Mouse (Mus musculus) CD4-positive, CD25-positive, alpha-beta regulatory T cell, adult 2 months (primary cell): Measurements from ENCODE around the gene Zfp385c.

Experiments used
- DNase-seq: peaks from one replicate; pipeline ENCODE4 v3.0.0-alpha.2; 2012; ENCODE audit warnings: low read depth, low spot score

Zfp385c gene

DNA sequence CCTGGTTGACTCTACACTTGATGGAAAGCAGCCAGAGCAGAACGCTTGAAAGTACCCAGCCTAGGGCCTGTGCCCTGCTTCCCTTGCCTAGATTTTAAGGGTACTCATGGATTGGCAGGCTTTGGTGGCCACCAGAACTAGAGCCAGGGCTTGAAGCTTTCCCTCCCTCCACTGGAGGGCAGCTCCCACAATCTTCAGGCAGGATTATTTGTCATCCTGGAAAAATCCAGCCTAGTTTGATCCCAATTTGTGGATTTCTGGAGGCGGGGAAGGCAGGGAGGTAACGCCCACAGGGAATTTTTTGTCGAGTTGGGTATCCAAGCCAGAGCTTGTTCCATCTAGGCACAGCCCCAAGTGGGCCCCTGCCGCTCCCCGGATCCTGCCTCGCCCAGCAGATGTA is 1.9 kb downstream of the Zfp385c start:
- no peak for DNase-seq

DNA sequence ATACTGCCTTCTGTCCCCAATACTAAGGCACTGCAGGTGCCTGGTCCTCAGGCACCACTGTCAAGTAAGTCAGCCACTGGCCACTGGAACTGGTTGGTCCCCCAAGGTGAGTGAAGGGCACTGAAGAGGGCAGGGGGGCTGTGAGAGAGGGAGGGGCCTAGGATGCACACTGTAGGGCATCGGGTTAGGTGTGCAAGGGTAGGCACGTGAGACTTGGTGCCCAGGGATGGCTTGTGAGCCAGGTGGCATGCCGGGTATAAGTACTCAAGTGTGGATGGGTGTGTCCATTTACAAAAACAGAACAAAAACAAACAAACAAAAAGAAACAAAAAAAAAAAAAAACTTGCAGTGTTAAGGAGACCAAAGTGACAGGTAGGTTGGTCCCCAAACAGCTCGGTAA is 3.8 kb downstream of the Zfp385c start:
- DNase-seq = no peak

DNA sequence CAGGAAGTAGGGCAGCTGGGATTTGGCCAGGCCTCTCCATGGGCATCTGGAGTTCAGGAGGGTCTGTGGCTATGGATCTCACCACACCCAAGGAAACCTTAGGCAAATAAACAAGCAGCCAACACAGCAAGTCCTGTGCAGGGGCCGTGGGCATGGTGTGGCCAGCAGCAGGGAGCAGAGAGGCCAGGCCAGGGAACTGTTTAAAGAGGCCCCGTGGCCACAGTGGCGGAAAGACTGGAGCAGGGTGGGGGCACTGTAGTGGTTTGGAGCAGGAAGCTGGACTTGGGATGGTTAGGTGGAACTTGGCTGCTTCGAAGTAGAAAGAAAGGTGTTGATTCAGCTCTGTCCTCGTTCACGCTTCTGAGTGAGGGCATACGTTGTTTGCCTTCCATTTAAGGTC is 5.0 kb downstream of the Zfp385c start:
- DNase-seq = no peak

DNA sequence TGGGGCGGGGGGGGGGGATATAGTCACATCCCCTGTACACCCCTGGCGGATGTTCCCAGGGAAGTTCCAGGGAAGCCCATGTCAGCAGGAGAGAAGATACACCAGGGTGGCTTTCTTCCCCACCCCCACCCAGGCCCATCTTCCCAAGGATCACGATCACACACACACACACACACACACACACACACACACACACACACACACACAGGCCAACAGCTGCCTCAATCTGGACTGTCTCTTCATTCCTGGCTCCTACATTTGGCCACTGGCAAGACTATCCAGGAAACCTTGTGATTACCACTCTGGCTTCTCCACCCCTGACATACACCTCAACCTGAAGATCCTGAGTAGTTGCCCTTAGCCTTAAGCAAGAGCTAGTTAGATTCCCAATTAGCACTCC is 6.9 kb downstream of the Zfp385c start:
- DNase-seq = no peak

DNA sequence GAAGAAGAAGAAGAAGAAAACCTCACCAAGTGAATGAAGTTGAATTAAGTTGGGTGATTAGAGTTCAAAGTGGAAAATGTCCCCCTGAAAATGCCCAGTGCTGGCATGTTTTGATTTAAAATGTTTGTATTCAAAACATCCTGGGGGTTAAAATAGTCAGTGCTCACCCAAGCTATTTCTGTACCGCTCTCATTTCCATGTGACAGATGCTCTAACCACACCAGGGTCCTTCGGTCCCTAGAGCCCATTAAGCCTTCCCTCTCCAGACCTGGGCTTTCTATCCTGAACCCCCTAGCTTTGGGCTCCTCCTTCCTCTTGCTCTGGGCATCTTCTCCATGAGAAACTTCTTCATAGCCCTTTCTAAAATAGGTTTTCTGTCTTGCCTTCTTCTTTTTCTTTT is 8.2 kb downstream of the Zfp385c start:
- no peak for DNase-seq

DNA sequence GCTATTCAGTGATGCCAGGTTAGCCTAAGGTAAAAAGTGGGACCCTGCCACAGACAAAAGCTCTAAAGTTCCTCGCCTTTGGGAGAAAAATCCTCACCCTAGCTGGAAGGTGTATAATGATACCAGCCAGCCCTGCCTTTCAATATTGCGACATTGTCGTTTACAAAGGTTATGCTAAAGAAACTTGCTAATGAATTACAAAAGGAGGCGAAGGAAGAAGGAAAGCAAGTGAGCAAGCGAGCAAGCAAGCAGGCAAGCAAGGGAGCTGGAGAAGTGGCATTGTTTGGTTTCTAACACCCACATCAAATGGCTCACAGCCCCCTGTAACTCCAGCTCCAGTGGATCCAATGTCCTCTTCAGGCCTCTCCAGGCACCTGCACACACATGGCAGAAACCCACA is 9.7 kb downstream of the Zfp385c start:
- DNase-seq = no peak

DNA sequence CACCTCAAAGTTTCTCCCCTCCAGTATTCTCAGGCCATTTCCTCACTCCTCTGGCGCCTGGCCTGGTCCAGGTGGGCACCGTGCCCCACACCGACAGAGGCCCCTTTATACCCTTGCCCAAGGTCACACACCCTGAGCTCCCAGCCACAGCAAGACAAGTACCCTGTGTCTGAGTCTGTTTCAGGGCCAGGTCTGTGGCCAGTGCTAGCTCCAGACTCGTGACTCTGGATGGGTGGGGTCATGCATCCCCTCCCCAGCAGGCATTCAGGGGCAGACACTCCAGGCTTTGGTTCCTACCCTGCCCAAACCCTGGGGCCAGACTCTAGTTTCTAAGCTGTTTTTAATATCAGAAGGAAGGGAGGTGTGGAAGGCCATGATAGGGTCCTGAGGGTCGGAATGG is 10.4 kb downstream of the Zfp385c start:
- no peak for DNase-seq

DNA sequence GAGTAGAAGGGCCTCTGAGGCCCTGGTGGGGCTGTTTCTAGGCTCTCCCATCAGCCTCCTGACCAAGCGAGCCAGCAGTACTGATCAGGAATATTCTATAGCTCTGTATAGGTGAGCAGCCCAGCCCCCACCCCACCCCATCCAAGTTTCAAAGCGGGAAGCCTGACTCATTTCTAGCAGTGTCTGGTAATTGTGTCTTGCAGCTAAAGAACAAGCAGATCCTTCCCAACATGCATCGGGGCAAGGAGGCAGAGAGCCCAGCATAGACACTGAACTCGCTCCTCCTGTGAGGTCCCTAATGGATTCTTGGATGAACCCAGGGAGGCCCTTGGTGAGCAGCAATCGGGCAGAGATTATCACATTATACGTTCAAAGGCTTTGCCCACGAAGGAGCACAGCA is 14.4 kb downstream of the Zfp385c start:
- no peak for DNase-seq

DNA sequence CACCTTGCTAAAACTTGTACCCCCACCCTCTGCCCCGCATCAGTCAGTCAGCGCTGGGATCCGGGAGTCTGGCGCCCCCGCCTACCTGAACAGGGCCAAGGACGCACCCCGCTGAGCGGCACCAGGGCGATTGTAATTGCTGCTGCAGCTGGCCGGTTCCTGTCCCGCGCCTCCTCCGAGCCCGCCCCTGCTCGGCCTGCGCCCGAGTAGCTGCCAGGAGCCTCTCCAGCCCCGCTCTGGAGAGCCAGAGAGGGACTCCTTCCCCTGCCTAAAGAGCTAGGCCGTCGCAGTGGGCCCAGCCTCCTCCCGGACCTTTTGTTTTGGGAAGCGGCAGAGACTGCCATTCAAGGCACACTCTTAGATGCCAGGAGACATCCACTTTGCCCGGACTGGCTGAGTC is 19.1 kb downstream of the Zfp385c start:
- no peak for DNase-seq

DNA sequence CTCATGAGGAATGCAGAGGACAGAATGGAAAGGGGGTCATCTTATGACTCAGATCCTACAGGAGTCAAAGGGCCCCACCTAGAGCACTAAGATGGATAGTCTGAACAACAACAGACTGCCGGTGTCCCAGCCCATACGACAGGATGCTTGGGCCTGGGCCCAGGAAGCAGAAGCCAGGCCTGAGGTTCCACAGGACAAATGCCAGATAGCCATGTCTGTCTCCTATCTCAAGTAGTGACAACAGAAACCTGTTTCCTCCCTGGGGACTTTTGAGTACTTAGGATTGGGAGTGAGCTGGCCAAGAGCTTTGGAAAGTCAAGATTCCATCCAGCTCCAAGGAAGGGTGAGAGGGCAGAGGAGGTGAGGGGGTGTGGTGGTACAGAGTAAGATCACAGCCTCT is 20.3 kb downstream of the Zfp385c start:
- DNase-seq = no peak

DNA sequence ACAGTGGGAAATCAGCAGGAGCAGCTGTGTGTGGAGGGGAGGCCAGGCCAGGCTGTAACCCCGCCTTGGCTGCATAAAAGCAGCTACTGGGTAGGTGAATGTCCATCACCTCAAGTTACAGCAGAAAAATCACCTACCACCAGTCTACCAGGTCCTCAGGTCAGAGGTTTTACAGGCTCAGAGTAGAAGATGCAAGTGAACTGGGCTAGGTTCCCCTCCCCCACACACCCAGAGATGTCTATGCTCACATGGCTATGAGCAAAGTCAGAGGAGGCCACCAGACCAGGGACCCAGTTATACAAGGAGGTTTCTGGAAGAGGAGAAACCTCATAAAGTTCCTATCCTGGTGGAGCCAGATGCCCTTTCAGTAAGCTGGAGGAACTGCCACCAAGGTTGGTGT is 21.2 kb downstream of the Zfp385c start:
- no peak for DNase-seq

DNA sequence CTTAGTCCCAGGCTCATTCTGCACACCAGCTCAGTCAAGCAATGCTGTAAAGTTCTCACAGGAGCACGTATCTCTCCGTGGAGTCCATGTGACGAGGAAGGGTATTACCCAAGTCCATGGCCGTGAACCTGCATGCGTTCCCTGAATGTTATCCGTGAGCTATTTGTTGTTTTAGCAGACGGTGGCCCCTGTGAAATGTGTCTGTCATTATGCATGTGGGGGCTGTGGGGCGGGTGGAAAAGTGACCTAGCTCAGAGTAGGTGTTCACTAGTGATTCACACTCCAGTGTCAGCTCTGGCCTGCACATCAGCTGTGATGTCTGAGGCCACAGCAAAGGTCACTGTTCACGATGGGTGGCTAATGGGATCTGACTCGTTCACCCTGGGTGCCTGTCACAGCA is 32.4 kb downstream of the Zfp385c start:
- DNase-seq = no peak

DNA sequence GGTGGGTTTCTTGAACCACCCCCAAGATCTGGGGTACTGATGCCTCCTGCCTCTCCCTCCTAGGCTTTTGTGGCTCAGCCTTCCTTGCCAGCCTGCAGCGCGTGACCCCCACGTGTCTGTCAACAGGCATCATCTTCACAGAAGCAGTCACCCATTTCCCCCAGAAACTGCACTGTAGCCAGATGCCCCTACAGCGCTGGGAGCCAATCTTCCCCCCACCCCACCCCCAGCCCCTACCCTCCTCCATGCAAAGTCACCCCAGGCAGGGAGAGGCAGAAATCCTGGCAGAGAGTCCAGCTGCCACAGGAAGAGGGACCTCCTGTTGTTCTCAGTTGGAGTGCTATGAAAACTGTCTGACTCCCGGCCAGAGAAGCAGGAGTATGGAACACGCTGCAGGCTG is 35.8 kb downstream of the Zfp385c start:
- no peak for DNase-seq

DNA sequence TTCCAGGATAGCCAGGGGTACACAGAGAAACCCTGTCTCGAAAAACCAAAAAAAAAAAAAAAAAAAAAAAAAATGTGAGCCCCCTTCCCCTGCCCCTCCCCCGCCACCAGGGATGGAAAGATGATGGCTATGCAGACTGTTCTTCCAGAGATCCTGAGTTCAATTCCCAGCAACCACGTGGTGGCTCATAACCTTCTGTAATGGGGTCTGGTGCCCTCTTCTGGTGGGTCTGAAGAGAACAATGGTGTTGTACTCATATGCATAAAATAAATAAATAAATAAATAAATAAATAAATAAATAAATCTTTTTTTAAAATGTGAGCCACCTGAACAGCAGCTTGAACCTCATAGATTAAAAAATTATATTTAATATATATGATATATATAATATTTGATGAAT is 36.7 kb downstream of the Zfp385c start:
- DNase-seq = peak; percentile 32

DNA sequence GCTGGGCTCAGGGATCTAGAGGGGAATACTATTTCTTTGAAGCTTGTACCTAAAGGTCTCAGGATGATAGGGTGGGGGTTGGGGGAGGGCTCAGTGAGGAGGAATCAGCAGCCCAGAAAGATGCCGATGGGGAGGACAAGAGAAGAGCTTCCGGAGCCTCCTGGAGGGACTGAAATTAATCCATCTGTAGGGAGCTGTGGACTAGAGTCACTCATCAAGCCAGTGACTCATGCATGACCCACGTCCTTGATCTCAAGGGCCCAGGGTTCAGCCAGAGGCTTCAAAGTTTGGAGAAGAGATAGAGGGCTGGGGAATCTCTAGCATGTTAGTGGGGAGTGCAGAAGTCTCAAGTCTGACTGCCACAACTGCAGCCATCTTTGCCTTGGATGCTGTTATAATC is 40.5 kb downstream of the Zfp385c start:
- DNase-seq = no peak

DNA sequence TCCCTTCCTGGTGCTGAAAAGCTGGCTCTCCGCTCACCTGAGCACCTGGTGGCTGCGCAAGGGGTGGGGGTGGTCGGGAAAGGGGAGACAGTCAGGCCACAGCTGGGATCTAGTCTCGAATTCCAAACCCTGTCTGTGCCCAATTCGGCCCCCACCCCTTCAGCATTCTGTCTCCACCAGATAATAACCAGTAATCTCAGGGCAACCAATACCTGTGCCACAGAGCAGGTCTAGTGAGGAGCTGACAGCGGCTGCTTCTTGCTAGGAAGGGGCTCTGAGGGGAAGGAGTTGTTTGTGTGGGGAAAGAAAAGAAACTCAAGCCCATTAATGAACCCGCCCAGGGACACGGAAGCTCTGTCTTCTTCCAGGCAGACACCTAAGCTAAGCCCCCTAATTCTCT is 41.0 kb downstream of the Zfp385c start:
- no peak for DNase-seq

DNA sequence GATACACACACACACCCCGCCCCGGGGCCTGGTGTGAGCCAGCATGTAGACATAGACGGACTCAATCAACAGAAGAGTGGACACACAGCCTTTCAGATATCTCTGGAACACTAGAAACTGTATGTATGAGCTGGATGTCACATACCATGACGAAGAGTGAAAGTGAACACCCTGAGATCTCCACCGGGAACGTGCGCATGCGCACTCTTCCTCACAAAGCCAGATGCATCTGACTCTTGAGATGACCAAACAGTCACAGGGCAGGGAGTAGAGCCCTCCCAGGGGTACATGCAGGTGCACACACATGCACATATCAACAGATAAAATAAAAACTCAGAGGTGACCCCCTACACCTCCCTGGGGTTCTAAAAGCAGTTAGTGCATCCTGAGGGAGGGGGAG is 43.9 kb downstream of the Zfp385c start:
- no peak for DNase-seq

DNA sequence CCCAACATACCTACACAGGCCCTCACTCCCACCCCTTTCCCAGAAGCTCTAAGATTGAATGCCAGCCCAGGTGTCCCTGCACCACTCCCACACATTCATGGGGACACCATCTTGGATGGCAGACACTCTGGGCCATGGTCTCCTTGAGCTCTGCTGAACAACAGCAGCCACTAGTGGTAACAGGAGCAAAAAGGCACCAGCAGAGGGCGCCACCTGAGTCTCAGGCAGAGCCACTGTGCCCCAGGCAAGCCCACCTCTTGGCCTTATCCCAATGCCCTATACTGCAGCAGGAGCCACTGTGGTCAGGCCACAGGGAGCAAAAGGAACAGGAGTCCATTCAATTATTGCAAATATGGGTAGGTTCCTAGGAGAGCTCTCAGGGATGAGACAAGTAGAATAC is 46.0 kb downstream of the Zfp385c start:
- DNase-seq = peak; percentile 73

DNA sequence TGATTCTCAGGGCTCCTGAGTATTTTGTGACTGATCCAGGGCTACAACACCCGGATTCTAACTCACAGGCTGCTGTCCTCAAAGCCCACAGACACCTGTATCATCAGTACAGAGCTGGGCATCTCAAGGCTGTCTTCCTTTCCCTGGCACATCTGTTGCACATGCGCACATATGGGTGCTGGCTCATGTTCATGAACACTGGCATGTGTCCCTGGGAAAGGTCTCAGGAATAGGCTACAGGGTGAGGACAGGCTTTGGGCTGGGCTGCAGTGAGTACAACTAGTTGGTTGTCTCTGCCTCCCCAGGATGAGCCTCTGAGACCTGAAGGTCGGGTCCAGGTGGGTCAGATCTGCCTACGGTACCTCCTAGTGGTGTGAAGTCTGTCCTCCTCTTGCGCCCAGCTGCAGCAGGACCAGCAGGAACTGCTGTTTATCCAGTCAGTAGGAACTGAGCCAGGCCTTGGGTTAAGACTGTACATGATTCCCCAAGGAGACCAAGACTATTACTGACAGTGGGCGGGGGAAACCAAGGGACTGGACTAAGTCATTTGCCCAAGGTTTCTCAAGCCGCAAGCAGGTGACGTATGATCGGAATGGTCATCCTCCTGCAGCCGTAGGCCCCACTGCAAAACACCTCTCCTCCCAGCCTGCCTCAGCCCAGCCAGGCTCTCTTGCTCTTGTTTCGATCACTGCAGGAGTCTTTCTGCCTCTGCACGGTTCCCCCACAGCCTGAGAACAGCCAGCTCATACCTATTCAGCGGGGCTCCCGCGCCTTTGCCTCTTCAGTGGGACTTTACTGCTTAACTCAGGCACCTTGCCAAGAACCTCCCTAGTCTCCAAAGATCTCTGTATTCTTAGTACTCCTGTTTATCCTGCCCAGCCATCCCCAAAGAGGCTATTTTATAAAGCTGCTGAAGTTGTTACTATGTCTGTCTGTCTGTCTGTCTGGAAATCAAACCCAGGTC is 48.4 kb downstream of the Zfp385c start:
- no peak for DNase-seq

DNA sequence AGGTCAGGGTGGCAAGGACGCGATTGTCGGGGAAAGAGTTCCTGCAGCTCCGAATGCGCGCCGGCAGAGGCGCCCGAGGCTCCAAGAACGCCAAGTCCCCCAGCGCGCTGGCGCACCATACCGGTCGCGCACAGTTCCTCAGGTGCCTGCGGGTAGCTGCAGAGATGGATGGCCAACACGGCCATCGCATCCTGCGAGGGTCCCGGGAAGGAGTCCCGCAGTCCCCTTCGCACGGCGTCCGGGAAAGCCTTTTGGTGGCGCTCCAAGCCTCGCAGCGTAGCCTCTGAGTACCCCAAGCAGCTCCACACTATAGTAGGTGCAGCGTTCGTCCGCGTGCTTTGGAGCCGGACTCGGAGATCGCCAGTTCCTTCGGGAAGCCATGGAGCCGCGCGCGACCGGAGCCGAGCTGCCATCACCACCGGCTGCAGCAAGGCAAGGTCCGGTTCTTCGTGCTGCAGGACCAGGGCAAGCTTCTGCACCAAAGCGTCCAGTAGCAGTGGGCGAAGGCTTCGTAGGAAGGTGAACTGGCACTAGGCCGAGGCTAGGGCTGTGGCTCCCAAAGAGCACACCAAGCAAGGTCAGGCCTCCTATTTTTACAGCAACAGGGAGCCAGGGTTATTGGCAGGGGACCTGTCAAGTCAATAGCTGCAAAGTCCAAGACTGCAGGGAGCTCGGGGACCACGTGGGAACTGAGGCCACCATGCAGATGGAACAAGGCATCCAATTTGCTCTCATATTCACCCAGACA is 51.9 kb downstream of the Zfp385c start:
- peak; percentile 55 for DNase-seq

DNA sequence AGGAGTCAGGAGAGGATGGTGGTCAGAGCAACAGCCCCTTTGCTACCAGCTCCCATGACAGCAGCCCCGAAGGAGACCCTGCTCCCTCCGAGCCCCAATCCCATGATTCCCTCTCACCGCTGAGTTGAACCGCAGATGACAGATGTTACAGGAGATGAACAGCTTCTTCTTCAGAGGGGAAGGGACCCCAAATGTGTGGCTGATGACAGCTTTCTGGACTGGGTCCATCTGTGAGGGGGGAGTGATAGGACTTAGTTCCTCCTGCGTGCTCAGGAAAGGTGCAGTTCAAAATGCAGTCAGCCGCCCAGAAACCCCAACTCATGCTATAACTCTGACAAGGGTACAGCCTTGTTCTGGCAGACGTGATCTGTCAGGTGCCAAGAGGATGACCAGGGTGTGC is 57.7 kb downstream of the Zfp385c start:
- no peak for DNase-seq

DNA sequence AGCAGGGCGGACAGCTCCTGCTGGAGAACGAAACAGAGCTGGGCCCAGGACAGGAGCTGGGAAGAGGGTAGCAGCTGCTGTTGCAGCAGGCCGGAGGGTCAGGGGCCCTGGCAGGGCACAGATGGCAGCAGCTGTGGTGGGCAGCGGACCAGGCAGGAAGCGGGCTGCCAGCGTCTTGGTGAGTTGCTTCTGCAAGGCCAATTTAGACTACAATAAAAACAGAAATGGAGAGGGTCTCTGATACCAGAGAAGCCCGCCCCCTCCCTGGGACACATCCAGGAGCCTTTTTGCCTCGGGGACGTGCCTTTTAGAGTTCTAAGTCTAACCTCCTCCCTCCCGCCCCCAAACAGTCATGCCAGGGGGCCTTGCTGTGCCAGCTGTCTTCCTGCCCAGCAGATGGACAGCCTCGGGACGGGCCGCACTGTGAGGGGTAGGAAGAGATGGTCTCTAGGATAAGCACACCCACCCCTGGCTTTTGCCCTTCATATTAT is 63.3 kb downstream of the Zfp385c start:
- no peak for DNase-seq

DNA sequence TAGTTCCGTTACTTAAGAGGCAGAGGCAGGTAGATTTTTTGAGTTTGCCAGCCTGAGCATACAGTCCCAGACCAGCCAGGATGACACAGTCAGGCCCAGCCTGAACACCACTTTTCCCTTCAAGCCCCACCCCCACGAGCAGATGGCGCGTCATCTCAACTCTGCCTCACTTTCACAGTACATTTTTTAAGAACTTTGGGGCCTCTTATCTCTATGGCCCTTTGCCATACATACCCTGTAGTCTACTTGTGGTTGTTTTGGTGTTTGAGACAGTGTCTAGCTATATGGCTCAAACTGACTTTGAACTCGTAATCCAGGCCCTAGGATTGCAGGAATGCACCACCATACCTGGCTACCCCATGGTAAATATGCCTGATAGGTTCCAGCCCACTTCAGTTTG is 64.2 kb downstream of the Zfp385c start:
- no peak for DNase-seq
